Mouse (Mus musculus) macrophage (primary cell): ENCODE data around the gene Igf2bp2. TPM values are rescaled to one million over a fixed set of nuclear protein-coding genes. Genes with fewer than 3 reads are reported as not detected.

Experiments used
- H3K27ac ChIP-seq: fragments of 350-480 bp; formaldehyde crosslinking; 2 replicates; pipeline ENCODE4 v1.9.0; 2021
- H3K36me3 ChIP-seq: fragments of 350-480 bp; formaldehyde crosslinking; 2 replicates; pipeline ENCODE4 v1.9.0; 2021; ENCODE audit errors: inconsistent target
- H3K4me3 ChIP-seq: fragments of 350-480 bp; formaldehyde crosslinking; 2 replicates; pipeline ENCODE4 v1.9.0; 2021; ENCODE audit errors: inconsistent target
- H3K79me2 ChIP-seq: fragments of 350-480 bp; formaldehyde crosslinking; 2 replicates; pipeline ENCODE4 v1.9.0; 2021; ENCODE audit errors: inconsistent target
- WGBS: methylation state at CpG from one replicate; pipeline ENCODE4 v1.1.7; 2026; ENCODE audit warnings: inconsistent platforms; ENCODE audit not compliant: missing documents; 5-methylcytosine and 5-hydroxymethylcytosine counted together
- polyA plus RNA-seq: library from polyadenylated mRNA; stranded (reverse); fragments of 250-400 nt; gene quantifications from 3 replicates; pipeline ENCODE4 v1.2.4, GENCODE M21; 2018; ENCODE audit warnings: inconsistent platforms

Igf2bp2 gene
- polyA plus RNA-seq, 1 experiment from 2014 or later, result 33.5 TPM

DNA sequence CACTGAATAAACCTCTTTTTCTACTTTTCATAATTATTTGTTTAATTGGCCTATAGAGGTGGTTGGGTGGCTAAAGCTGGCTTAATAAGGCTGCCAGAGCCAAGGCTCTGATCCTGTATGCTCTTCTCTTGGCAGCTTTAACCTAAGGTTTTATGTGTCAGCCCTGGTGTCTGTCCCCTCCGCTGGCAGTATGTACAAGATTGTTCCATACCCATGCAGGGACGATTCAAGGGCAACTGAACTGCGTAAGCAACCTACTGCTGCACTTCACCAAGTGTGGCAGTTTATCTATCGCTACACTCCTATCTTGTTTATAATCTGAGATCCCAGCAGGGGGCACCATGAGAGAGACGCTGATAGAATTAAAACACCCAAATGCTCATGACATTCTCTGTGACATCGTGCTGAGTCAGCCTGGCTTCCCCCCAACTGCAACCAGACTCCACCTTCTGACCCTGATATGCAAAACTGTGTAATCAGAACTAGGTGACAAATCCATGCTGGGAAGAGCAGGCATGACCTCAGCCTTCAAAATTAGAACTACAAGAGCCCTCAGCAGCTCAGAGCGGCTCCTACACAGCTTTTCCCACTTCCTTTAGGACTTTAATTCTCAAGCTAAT is 55.1 kb downstream of the Igf2bp2 start:
- H3K36me3 ChIP-seq, result peaks cover 12% of the 10 kb centered on the region; the same call in 1 of the 2 replicates
- H3K79me2 ChIP-seq, result peaks cover 73% of the 10 kb centered on the region; the same call in 1 of the 2 replicates
- H3K4me3 ChIP-seq, result no peak overlapping the region
- peak overlapping the region; percentile 32 for H3K27ac ChIP-seq
- 54% methylated on average over 7 of the region's 7 CpGs for WGBS

DNA sequence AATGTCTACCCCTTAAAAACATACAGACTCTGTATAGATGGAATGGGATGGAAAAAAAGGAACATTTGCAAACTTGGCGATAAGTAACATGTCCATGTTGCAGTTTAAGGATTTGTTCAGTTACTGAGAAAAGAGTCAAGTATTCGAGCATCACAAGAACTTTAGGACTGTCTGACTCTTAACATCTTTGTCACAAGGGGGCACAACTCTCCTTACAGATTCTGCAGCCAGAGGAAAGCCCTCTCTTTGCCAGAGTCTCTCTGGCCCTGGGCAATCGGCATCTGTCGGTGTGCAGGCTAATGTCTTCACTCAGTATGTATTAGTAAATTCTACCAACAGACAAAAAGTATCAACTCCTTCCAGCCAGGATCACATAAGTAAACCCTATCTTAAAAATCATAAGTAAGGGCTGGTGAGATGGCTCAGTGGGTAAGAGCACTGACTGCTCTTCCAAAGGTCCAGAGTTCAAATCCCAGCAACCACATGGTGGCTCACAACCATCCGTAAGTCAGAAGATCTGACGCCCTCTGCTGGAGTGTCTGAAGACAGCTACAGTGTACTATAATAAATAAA is 57.0 kb downstream of the Igf2bp2 start:
- Histone ChIP-seq H3K27ac (no peak overlapping the region), H3K79me2 (peaks cover 71% of the 10 kb centered on the region; the same call in 1 of the 2 replicates), H3K4me3 (no peak overlapping the region), H3K36me3 (peaks cover 7% of the 10 kb centered on the region; the same call in 1 of the 2 replicates)
- 83% methylated on average over 6 of the region's 6 CpGs for WGBS

DNA sequence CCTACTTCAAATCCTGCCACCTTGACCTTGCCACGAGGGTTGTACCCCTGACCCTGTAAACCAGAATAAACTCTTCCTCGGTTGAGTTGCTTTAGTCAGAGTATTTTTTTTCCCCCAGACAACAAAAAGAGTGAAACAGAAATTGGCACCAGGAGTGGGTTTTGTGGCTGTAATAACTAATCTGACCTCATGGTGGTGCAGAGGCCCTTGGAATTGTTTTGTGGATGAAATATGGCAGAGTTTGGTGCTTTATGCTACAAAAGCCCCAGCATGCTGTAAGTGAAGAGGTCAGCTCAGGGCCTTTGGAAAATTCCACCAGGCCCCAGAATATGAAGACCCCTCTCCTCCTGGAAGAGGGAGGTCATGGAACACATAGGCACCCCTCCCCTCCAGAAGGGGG is 63.0 kb downstream of the Igf2bp2 start:
- Histone ChIP-seq H3K27ac (no peak overlapping the region), H3K79me2 (peaks cover 84% of the 10 kb centered on the region; the same call in 1 of the 2 replicates), H3K4me3 (no peak overlapping the region), H3K36me3 (peaks cover 12% of the 10 kb centered on the region; the same call in 1 of the 2 replicates)
- WGBS, result 90% methylated on average over 2 of the region's 2 CpGs

DNA sequence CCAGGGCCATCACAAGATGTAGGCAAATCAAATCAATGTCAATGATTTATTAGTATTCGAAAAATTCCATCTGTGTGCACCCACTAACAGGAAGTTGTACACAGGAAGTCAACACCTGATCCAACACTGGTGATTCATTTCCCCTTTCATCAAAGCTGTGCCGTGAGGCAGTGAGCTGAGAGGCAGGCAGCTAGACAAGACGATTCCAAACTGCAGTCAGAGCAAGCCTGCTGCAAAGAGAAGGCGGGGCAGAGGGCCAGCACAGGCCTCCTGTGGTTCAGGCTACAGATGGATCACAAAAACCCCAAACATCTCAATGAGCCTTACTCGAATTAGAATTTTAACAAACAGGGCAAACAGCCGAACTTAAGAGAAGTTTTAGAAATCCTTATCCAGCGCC is 65.4 kb downstream of the Igf2bp2 start:
- 41% methylated on average over 7 of the region's 7 CpGs for WGBS
- peak overlapping the region; percentile 13 for H3K27ac ChIP-seq
- H3K36me3 ChIP-seq, result peaks cover 12% of the 10 kb centered on the region; the same call in 1 of the 2 replicates
- H3K4me3 ChIP-seq, result no peak overlapping the region
- peaks cover 60% of the 10 kb centered on the region; the same call in 1 of the 2 replicates for H3K79me2 ChIP-seq

DNA sequence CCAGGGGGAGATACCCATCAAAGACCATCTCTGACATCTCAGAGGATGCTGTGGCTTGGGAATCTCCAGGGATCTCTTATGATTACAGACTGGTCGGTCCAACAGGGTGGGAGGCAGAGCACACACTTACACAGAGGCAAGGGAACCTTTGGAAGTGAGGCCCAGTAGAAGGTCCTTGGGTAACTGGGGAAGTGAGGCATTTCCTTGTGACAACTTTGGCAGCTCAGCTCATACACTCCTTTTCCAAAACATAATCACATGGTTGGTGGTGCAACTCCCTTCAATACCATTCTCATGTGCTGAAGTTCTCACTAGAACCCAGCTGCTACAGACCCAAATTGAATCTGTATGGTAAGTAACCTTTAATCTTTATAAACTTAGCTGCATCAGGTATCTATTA is 67.3 kb downstream of the Igf2bp2 start:
- peak overlapping the region; percentile 69 for H3K27ac ChIP-seq
- WGBS, result 78% methylated on average over 1 of the region's 1 CpGs

DNA sequence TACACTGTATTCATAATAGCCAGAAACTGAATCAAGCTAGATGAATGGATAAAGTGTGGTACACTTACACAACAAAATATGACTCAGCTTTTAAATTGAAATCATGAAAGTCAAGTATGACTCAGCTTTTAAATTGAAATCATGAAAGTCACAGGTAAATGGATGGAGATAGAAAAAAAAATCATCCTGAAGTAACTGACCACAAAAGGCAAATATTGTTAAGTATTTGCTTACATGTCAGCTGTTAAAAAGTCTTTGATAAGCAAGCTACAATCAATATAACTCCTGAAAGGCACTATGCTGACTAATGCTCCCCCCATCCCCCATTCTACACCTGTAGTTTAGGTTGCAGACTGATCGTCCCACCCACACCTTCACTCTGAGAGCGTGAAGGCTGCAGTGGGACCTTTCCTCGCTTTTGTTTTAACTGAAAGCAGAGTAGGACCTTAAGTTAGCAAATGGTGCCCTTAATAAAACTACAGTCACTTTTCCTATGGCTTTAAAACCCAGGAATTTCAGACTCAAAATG is 71.8 kb downstream of the Igf2bp2 start:
- Histone ChIP-seq H3K4me3 (no peak overlapping the region), H3K27ac (no peak overlapping the region), H3K36me3 (no peaks in the 10 kb centered on the region), H3K79me2 (peaks cover 1% of the 10 kb centered on the region; the same call in 1 of the 2 replicates)
- WGBS, result 89% methylated on average over 3 of the region's 3 CpGs

More for the DNA sequence above, 67.3 kb downstream of the Igf2bp2 start:
- H3K79me2 ChIP-seq, result peaks cover 43% of the 10 kb centered on the region; the same call in 1 of the 2 replicates
- peak overlapping the region; percentile 4; the same call in 1 of the 2 replicates for H3K4me3 ChIP-seq
- H3K36me3 ChIP-seq, result peaks cover 3% of the 10 kb centered on the region; the same call in 1 of the 2 replicates

DNA sequence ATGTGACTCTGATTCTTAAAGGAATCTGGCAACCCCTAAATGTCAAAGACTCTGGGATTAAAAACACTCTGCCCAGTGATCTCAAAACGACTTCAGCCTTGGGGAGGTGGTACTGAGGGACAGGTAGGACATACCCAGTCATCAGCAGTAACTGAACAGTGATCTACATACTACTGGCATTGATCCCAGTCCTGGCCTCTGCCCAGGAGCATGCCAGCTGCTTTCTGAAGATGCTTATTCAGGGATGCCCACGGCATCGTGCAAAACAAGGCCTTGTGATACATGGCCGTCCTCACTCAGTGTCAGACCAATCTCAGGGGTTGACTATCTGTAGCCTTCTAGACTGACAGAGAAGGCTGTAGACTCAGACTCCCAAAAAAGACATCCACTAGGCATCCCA is 77.7 kb downstream of the Igf2bp2 start:
- 98% methylated on average over 4 of the region's 4 CpGs for WGBS
- no peaks in the 10 kb centered on the region for H3K79me2 ChIP-seq
- no peaks in the 10 kb centered on the region for H3K36me3 ChIP-seq
- no peak overlapping the region for H3K27ac ChIP-seq
- H3K4me3 ChIP-seq, result no peak overlapping the region

DNA sequence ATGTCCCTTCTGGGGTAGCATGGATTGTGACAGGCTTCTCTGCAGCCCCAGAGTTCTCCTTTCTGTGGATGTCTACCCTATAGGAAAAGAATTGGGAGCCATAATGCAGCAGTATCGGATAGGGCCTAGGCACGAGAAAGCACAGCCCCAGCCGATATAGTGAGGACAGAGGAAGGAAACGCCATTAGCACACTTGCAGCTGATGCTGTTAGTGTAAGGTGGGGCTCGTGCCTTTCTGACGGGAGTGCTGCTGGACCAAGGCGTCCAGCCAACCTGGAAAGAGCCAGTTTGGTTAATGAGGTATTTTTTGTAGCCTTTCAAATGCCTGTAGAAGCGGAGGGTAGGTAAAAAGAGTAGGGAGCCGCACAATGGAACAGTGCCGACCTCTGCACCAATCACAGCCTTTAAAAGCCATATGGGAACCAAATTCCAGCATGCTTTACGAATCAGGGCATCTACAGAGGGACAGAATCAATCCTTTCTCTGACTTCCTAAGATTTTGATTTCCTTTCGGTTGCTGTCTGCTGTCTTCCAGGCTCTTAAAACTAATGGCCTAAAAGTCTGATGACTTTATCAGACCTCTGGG is 82.9 kb downstream of the Igf2bp2 start:
- Histone ChIP-seq H3K36me3 (no peaks in the 10 kb centered on the region; the same call in 1 of the 2 replicates), H3K4me3 (no peak overlapping the region), H3K79me2 (no peaks in the 10 kb centered on the region), H3K27ac (no peak overlapping the region)
- WGBS, result 93% methylated on average over 12 of the region's 12 CpGs

DNA sequence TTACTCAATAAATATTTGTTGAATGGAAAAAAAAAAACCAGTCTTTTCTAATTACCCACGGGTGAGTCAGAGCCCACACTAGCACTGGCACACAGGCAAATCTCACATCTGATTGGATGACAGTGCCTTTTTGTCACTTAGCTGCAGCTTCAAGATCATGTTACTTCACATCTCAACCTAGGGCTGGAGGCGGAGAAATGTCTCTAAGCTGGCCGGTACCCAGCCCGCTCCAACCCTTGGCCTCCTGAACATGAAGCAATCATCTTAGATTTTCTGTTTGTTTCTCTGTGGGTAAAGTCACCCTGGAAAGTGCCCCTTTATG is 86.5 kb downstream of the Igf2bp2 start:
- Histone ChIP-seq H3K36me3 (no peaks in the 10 kb centered on the region; the same call in 1 of the 2 replicates), H3K4me3 (no peak overlapping the region), H3K79me2 (no peaks in the 10 kb centered on the region), H3K27ac (no peak overlapping the region)
- 44% methylated on average over 4 of the region's 4 CpGs for WGBS

DNA sequence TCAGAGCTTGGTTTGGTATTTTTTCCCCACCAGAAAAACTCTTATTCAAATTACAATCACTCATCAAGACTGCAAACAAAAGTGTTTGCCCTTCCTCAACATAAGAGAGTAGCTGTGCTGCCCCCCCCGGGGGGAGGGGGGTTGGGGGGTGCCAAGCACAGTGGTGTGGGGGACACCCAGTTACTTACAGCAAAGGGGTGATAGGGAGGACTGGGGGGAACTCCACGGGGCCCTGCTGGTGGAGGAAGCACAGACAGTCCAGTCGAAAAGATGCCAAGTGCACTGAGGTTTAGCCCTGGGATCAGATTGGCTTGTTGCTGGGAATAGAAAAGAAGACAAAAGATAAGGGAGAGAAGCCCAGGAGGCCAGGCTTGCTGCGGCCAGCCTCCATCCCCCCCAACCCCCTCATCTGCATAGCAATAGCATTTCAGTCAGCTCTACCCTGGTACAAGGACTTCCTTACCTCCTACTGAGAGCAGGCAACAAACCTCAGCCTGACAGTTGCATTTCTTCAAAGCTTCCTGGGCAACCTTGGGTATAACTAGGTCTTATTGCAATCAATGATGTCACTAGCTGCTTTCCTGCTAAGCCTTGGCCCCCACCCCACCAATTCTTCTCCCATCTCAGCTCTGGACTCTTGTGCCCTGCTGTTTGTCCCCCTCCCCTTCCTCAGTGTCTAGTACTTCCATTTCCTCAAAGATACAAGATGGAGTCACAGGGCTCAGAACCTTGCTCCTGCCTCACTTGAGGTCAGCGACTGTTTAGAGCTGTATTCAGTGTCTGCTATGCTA is 87.1 kb downstream of the Igf2bp2 start:
- no peaks in the 10 kb centered on the region for H3K79me2 ChIP-seq
- no peak overlapping the region for H3K27ac ChIP-seq
- H3K36me3 ChIP-seq, result no peaks in the 10 kb centered on the region; the same call in 1 of the 2 replicates
- no peak overlapping the region for H3K4me3 ChIP-seq
- 40% methylated on average over 4 of the region's 5 CpGs for WGBS

DNA sequence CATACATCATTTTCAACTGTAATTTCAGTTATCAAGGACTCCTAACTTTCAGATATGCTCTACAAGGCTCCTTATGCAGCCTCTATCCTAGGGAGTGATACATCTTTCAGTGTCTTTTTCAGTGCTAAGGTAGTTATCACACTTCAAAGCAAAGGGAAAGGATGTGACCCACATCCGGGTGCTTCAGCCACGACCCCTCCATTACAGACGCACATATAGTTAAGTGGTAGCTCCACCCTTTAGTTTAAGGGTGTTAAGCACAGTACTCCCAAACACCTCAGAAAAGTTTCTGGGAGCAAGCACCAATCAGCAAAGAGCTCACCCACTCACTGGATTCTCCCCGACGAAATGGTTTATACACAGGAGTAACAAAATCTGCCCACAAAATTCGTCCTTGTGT is 88.0 kb downstream of the Igf2bp2 start:
- Histone ChIP-seq H3K4me3 (no peak overlapping the region), H3K36me3 (no peaks in the 10 kb centered on the region; the same call in 1 of the 2 replicates), H3K79me2 (no peaks in the 10 kb centered on the region), H3K27ac (no peak overlapping the region)
- 93% methylated on average over 6 of the region's 6 CpGs for WGBS

DNA sequence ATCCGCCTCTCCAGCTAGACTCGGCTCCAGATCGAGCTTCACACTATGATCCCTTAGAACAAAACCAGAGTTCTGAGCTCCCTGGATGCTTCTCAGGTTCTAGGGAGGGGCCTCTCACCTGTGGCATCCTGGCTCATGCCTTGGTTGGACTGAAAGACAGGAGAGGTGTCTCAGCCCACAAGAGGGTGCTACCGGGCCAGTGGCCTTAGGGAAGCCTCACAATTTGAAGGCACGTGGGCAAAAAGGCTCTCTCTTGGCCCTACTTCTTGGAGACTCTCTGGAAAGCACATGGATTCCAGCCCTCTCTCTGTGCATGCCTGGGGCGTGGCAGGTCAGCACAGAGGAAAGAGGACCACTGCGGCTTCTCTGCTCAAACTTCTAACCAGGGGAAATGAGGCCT is 91.7 kb downstream of the Igf2bp2 start:
- no peaks in the 10 kb centered on the region for H3K79me2 ChIP-seq
- H3K36me3 ChIP-seq, result no peaks in the 10 kb centered on the region
- H3K27ac ChIP-seq, result no peak overlapping the region
- 77% methylated on average over 7 of the region's 7 CpGs for WGBS
- H3K4me3 ChIP-seq, result no peak overlapping the region

DNA sequence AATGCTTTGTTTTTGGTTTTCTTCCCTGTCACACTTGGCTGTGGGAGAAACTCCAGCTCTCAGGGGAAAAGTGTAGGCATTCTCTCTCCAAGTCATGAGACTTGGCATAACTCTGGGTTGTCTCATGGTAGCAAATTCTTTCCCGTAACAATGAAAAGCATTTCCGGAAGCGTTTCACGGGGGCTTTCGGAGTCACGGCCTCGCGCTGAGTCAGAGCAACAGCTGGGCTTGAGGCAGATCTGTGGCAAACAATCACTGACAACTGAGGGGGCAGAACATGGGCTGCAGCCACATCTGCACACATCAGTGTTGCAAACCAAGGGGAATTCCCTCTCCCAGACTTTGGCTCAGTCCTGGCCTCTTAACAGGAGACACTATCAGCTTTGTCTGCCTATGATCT is 95.7 kb downstream of the Igf2bp2 start:
- 84% methylated on average over 8 of the region's 8 CpGs for WGBS
- H3K4me3 ChIP-seq, result no peak overlapping the region
- no peaks in the 10 kb centered on the region for H3K36me3 ChIP-seq

DNA sequence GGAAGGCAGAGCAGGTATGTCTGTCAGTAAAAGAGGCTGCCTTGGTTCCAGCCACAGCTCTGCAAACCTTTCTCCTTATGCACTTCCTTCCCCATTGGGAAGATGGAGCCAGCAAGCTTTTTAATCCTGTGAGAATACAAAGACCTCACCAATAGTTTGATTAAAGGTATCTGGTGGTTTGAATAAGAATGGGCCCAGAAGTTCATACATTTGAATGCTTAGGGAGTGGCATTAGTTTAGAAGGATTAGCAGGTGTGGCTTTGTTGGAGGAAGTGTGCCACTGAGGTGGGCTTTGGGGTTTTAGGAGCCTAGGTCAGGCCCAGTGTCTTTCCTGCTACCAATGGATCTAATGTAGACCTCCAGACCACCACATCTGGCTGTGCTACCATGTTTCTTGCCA is 97.6 kb downstream of the Igf2bp2 start:
- Histone ChIP-seq H3K4me3 (no peak overlapping the region), H3K79me2 (no peaks in the 10 kb centered on the region), H3K27ac (no peak overlapping the region), H3K36me3 (no peaks in the 10 kb centered on the region)

More for the DNA sequence above, 95.7 kb downstream of the Igf2bp2 start:
- Histone ChIP-seq H3K79me2 (no peaks in the 10 kb centered on the region), H3K27ac (no peak overlapping the region)
